Mouse (Mus musculus) bone marrow, adult 2 months (tissue): Measurements from ENCODE around the gene Xkr7.

Source experiments
- CTCF ChIP-seq: fragments of 200-500 bp; IDR thresholded peaks from 2 replicates; pipeline ENCODE4 v1.5.1; 2011; ENCODE audit warnings: low read length, control low read depth; ENCODE audit not compliant: control insufficient read depth, insufficient read depth
- POLR2A ChIP-seq: fragments of 200-500 bp; IDR thresholded peaks from 2 replicates; pipeline ENCODE4 v1.6.1; 2011; ENCODE audit warnings: low read depth, mild to moderate bottlenecking, control low read depth, low read length, borderline replicate concordance; ENCODE audit not compliant: control insufficient read depth

GRCm38 (mm10) chr2:153013724-153014515 is 17.7 kb upstream of the Xkr7 start:
- TF ChIP-seq POLR2A (no peak), CTCF (no peak)
